Mouse (Mus musculus): ENCODE measurements around the gene Prph2.

Prph2 gene

GRCm38 (mm10) chr17:46910186-46910585 lies at the start of gene Prph2:
Gene Prph2, plus strand, starts transcription at chr17:46910459.
- DNase-seq (ENCODE audit: low spot score), result no peak

- no peak for DNase-seq (ENCODE audit: low spot score)
These were observed 45.6 kb upstream of the Prph2 start for GRCm38 (mm10) chr17:46864566-46865195.

- DNase-seq (ENCODE audit: low spot score), result no peak
These were observed 43.4 kb upstream of the Prph2 start for GRCm38 (mm10) chr17:46866836-46867235.

GRCm38 (mm10) chr17:46870204-46870798 lies 40.0 kb upstream of the Prph2 start:
- DNase-seq (ENCODE audit: low spot score), result no peak

GRCm38 (mm10) chr17:46870913-46871312 lies 39.3 kb upstream of the Prph2 start:
- DNase-seq (ENCODE audit: low spot score), result no peak

- no peak for DNase-seq (ENCODE audit: low spot score)
These were observed 37.5 kb upstream of the Prph2 start for GRCm38 (mm10) chr17:46872806-46873205.

GRCm38 (mm10) chr17:46874133-46874532 lies 36.1 kb upstream of the Prph2 start:
- peak; percentile 37 for DNase-seq (ENCODE audit: low spot score)

GRCm38 (mm10) chr17:46875626-46876025 lies 34.6 kb upstream of the Prph2 start:
- no peak for DNase-seq (ENCODE audit: low spot score)

GRCm38 (mm10) chr17:46876371-46876950 lies 33.8 kb upstream of the Prph2 start:
- DNase-seq (ENCODE audit: low spot score), result peak; percentile 39

- no peak for DNase-seq (ENCODE audit: low spot score)
These were observed 33.2 kb upstream of the Prph2 start for GRCm38 (mm10) chr17:46877061-46877460.

GRCm38 (mm10) chr17:46879841-46880311 lies 30.4 kb upstream of the Prph2 start:
- DNase-seq (ENCODE audit: low spot score), result peak; percentile 35

- DNase-seq (ENCODE audit: low spot score), result no peak
These were observed 29.9 kb upstream of the Prph2 start for GRCm38 (mm10) chr17:46880322-46880721.

GRCm38 (mm10) chr17:46881728-46882127 lies 28.5 kb upstream of the Prph2 start:
- no peak for DNase-seq (ENCODE audit: low spot score)

GRCm38 (mm10) chr17:46883107-46883506 lies 27.2 kb upstream of the Prph2 start:
- no peak for DNase-seq (ENCODE audit: low spot score)

- no peak for DNase-seq (ENCODE audit: low spot score)
These were observed 25.5 kb upstream of the Prph2 start for GRCm38 (mm10) chr17:46884766-46885165.

- DNase-seq (ENCODE audit: low spot score), result no peak
These were observed 24.9 kb upstream of the Prph2 start for GRCm38 (mm10) chr17:46885218-46885909.

GRCm38 (mm10) chr17:46885910-46886643 lies 24.2 kb upstream of the Prph2 start:
- DNase-seq (ENCODE audit: low spot score), result no peak

GRCm38 (mm10) chr17:46888511-46889212 lies 21.6 kb upstream of the Prph2 start:
- DNase-seq (ENCODE audit: low spot score), result peak; percentile 76

- DNase-seq (ENCODE audit: low spot score), result peak; percentile 86
These were observed 20.7 kb upstream of the Prph2 start for GRCm38 (mm10) chr17:46889450-46890084.

- peak; percentile 98 for DNase-seq (ENCODE audit: low spot score)
These were observed 20.0 kb upstream of the Prph2 start, which contains the start of gene Tbcc for GRCm38 (mm10) chr17:46890116-46890815. Gene Tbcc, plus strand, starts transcription at chr17:46890684.

All from embryo, embryonic 10.5 days (tissue).